Mouse (Mus musculus): Measurements from ENCODE around the gene E130208F15Rik.

DNA sequence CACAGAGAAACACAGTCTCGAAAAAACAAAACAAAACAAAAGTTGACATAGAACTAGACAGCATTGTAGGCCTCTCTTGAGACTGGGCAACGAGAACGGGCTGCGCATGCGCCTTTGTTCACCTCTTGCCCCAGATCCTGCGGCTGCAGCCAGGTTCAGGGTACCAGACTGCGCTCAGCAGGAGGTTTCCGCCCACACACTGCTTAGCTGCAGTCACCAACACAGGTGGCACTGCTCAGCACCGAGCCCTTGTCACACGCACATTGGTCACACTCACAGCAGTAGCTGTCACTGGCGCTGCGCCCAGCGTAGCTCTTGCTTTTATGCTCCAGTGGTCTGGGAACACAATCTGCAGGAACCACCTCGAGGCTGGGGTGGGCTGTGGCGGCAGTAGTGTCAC, 5.6 kb downstream of the E130208F15Rik start:
- no peak for TF ChIP-seq CTCF (IDR thresholded peaks at IDR 0.05; ENCODE audit: low read depth)
- TF ChIP-seq EP300 (optimal IDR thresholded peaks at IDR 0.05): no peak
